24 mouse cellular contexts compared by ENCODE assay signal in the genomic region with DNA sequence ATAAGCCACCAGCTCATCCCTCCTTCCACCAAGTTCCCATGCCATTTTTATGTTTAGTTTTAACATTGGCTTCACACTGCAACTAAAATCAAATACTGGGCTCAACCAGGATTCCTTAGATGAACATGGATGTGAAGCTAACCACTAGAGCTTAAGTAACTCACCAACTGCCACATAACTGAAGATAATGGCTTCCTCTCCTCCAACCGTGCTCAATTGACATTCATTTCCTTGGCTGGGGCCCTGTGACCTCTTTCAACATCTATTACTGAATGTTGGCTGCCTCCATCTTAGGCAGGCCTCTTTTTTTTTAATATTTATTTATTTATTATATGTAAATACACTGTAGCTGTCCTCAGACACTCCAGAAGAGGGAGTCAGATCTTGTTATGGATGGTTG. TPM values are rescaled to one million over a fixed set of nuclear protein-coding genes. Genes with fewer than 3 reads are reported as not detected.
DNase-seq lines count a peak whose midpoint lies in the region; ATAC-seq lines count a peak whose summit lies in the region.
"Had no signal": no experiment of that assay in that cellular context is flagged by ENCODE, and none has a peak within 500 bp of the region (broad histone marks: within the 10 kb centered on the region; RNA-seq: fewer than 3 reads in every experiment).

No protein-coding gene starts in this region.

- DNase-seq in 416B (ENCODE audit: low read depth): peak; percentile 59
- DNase-seq in left cerebral cortex, postnatal 25 days (ENCODE audit: low spot score in 2 of 2): no peak
- no peak for DNase-seq in spleen, postnatal 14 days (ENCODE audit: low spot score in 2 of 2)
- no peak for DNase-seq in urinary bladder, adult 2 months (ENCODE audit: low spot score)
- DNase-seq: adrenal gland, adult 2 months; adrenal gland, adult 8-10 months; adrenal gland, postnatal 10 days; adrenal gland, postnatal 14 days; adrenal gland, postnatal 25 days; adrenal gland, postnatal 36 days; B cell, adult 2 months; cerebellum, adult 11 months; cerebellum, adult 11-12 months; cerebellum, adult 18-20 months; cerebellum, adult 2 months had no signal

- ATAC-seq in granulocyte monocyte progenitor cell, adult 5-6 weeks (replicated peaks; ENCODE audit: poor library complexity, severe bottlenecking): peak; percentile 72
- peak; percentile 63 for ATAC-seq in megakaryocyte progenitor cell, adult 5-6 weeks (replicated peaks; ENCODE audit: poor library complexity)
- ATAC-seq: activated CD4-positive, CD25-positive, alpha-beta regulatory T cell, adult 4 months; CD4-positive, CD25-positive, alpha-beta regulatory T cell, adult 4 months; Patski had no signal

- intact Hi-C loops in left cerebral cortex, postnatal 25 days (cut with DNase I): no loop called here

RNA-seq across cellular contexts. Expression of a gene that starts 7.8 kb away (rescaled TPM):
- total RNA-seq in granulocyte monocyte progenitor cell, adult 5-6 weeks (2014; fragmentation: Nextera tagmentation): 230 and 261 TPM in 2 replicates
- 411 and 415 TPM in 2 replicates for total RNA-seq in granulocyte monocyte progenitor cell, adult 5-6 weeks (2017)
- 276 and 297 TPM in 2 replicates for total RNA-seq in megakaryocyte progenitor cell, adult 5-6 weeks (2015)
- total RNA-seq in megakaryocyte progenitor cell, adult 5-6 weeks (2017): 305 and 319 TPM in 2 replicates
- total RNA-seq in left cerebral cortex, postnatal 25 days (2021): not detected
- 0.78 and 0.99 TPM in 2 replicates for polyA plus RNA-seq in urinary bladder, adult 2 months (2012; rRNA removed)
- total RNA-seq: MEL had no signal

RNA-seq across cellular contexts. Expression of a gene that starts 44.0 kb away (rescaled TPM):
- total RNA-seq in granulocyte monocyte progenitor cell, adult 5-6 weeks (2014; fragmentation: Nextera tagmentation): not detected in 2 replicates
- not detected in 2 replicates for total RNA-seq in granulocyte monocyte progenitor cell, adult 5-6 weeks (2017)
- total RNA-seq in megakaryocyte progenitor cell, adult 5-6 weeks (2015): 0.10 TPM in 1 of 2 replicates, not detected in the other
- total RNA-seq in megakaryocyte progenitor cell, adult 5-6 weeks (2017): 0.04 and 0.54 TPM in 2 replicates
- total RNA-seq in left cerebral cortex, postnatal 25 days (2021): 1 to 10 TPM; 6.0 to 6.2 TPM
- polyA plus RNA-seq in urinary bladder, adult 2 months (2012; rRNA removed): 0.04 and 0.06 TPM in 2 replicates
- total RNA-seq: CH12.LX, MEL had no signal
- polyA plus RNA-seq: activated CD4-positive, CD25-positive, alpha-beta regulatory T cell, adult 4 months; C2C12; CD4-positive, CD25-positive, alpha-beta regulatory T cell, adult 4 months; G1E; Patski had no signal

Comparison
In these comparisons a context has a peak if more than half of its experiments do, and no peak if none do; other contexts are left out.
1. RNA of a gene that starts 7.8 kb away (total RNA-seq): 230 to 415 TPM in granulocyte monocyte progenitor cell, adult 5-6 weeks and 276 to 319 TPM in megakaryocyte progenitor cell, adult 5-6 weeks; not detected in left cerebral cortex, postnatal 25 days; every median in the first group is over 100 times any median in the second.
2. RNA of a gene that starts 44.0 kb away (total RNA-seq): 6.0 to 6.2 TPM in left cerebral cortex, postnatal 25 days; 0.04 to 0.54 TPM in megakaryocyte progenitor cell, adult 5-6 weeks and not detected in granulocyte monocyte progenitor cell, adult 5-6 weeks; every median in the first group is over 4 times any median in the second.